Mouse (Mus musculus): ENCODE data around the gene Slit3.

The Slit3 gene

GRCm38 (mm10) chr11:35365510-35365931, 244.5 kb downstream of the Slit3 start:
- no peak for DNase-seq

- no peak for DNase-seq
Observed at GRCm38 (mm10) chr11:35366611-35367010, 245.6 kb downstream of the Slit3 start.

- DNase-seq = peak; percentile 15
Observed at GRCm38 (mm10) chr11:35367248-35367647, 246.2 kb downstream of the Slit3 start.

GRCm38 (mm10) chr11:35369964-35370363, 248.9 kb downstream of the Slit3 start:
- no peak for DNase-seq

DNA sequence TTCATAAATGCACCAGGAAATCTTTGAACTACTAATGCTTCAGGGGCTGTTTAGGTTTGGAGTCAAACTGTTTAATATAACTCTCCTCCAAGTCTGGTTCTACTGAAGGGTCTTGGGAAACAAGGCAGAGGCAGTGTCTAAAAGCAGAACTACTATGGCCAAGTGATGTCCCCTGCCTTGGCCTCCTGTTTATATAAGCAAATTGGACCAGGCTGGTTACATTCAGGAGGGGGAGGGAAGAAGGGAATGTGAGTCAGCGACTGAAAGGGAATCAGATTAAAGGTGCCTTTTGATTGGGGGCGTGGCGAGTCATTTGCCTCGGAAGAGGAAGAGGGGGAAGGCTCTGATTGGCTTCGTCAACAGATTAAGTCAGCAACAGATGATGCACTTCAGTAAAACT, 249.7 kb downstream of the Slit3 start:
- DNase-seq = no peak

- DNase-seq = no peak
Observed at GRCm38 (mm10) chr11:35372410-35372809, 251.4 kb downstream of the Slit3 start.

- no peak for DNase-seq
Observed at GRCm38 (mm10) chr11:35375072-35375471, 254.0 kb downstream of the Slit3 start.

DNA sequence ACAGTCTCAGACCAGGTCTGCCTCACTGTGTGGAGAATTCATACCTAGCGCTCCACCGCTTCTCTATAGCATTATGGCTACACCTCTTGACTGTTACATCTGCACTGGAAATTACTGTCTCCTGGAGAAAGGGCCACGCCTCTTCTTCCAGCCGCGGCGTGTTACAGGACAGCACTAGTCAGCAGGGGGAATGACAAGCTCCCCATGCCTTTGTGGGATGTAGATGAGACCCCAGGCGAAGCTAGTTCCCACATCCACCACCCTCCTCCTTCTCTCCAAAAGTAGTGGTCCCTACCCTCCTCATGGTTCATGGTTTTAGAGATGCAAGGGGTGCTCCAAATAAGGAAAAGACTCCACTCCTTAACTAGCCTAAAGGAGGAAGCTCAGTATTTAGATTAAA, 257.8 kb downstream of the Slit3 start:
- DNase-seq = no peak

DNA sequence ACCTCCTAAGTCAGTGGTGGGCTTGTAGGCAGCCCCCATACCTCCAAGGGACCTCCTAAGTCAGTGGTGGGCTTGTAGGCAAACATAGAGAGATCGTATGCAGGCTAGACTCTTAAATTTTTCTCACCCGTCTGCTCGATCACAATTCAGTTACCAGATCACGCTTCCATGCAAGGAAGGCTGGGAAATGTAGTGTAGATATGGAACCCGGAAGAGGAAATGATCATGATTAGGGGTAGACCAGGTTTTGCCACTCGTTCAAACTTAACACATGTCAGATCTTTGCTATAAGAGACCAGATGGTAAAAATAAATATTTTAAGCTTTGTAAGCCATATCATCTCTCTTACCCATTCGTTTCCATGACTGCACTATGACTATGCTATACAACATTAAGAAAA, 258.4 kb downstream of the Slit3 start:
- DNase-seq = no peak

GRCm38 (mm10) chr11:35380766-35381165, 259.7 kb downstream of the Slit3 start:
- no peak for DNase-seq

DNA sequence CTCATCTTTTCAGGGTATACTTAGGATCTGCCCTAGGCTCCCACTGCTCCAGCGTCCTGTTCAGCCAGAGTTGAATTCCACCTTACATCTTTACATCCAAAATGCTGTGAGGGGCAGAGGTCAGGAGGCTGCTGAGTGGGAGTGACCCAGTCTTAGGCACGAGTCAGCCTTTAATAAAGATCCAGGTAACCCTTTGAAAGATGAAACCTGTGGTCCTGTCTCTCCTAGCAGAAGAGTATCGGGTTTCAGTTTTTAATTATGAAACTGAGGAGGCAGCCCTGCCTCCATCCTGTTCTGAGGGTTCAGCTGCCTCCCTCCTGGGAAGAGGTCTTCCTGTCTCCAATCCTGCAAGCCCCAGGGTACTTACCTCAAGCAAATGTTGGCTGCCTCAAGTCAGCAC, 264.4 kb downstream of the Slit3 start:
- no peak for DNase-seq

- no peak for DNase-seq
Observed at GRCm38 (mm10) chr11:35387826-35388225, 266.8 kb downstream of the Slit3 start.

DNA sequence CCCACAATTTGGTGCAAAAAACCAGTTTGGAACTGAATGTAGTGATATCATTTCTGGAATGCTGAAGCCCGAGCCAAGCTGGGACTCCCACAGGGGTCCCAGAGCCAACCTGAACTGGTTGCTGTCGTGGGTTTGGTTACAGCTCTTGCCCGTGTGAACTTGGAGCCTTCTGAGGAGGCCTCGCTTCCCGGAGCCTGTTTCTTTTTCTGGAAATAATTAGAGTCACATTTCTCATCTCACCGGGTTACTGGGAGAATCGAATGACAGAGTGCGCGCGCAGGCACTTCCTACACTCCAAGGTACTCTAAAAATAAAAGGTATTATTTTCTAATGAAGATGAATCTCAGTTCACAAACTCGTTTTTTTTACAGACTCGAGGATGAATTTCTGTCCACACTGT, 267.4 kb downstream of the Slit3 start:
- DNase-seq = no peak

- DNase-seq = no peak
Observed at GRCm38 (mm10) chr11:35389341-35389740, 268.3 kb downstream of the Slit3 start.

DNA sequence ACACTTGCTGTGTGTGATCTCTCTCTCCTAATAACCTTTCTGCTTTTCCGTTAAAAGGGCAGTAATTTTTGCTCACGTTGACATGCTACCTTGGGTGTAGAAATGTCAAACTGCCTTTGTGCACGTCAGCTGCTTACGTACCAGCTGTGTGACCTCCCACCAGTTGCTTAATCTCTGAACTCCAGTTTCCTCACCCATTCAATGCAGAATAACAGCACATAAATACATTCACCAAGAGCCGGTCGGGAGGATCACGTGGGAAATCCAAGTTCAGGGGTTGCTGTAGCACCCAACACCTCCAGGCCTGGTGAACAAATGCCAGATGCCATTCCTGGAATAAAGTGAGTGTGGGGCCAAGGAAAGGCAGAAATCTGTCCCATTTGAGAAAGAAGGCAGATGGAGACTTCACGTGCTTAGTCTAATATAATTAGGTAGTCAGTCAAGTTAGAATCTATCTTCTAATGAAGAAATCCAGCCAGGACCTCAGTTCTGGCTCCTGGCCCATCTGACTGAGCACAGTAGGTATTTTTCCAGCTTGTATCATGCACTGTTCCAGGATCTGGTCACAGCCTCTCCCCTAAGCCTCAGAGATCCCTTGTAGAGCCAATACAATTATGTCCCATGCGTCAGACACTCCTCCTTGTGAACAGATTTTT, 268.9 kb downstream of the Slit3 start:
- no peak for DNase-seq

GRCm38 (mm10) chr11:35393815-35394214, 272.8 kb downstream of the Slit3 start:
- no peak for DNase-seq

- no peak for DNase-seq
Observed at GRCm38 (mm10) chr11:35395376-35395775, 274.4 kb downstream of the Slit3 start.

GRCm38 (mm10) chr11:35398353-35398752, 277.3 kb downstream of the Slit3 start:
- no peak for DNase-seq

- no peak for DNase-seq
Observed at GRCm38 (mm10) chr11:35403516-35403915, 282.5 kb downstream of the Slit3 start.

- no peak for DNase-seq
Observed at GRCm38 (mm10) chr11:35406045-35406444, 285.0 kb downstream of the Slit3 start.

GRCm38 (mm10) chr11:35406522-35406921, 285.5 kb downstream of the Slit3 start:
- DNase-seq = no peak

GRCm38 (mm10) chr11:35407341-35408154, 286.5 kb downstream of the Slit3 start:
- peak; percentile 76 for DNase-seq

DNA sequence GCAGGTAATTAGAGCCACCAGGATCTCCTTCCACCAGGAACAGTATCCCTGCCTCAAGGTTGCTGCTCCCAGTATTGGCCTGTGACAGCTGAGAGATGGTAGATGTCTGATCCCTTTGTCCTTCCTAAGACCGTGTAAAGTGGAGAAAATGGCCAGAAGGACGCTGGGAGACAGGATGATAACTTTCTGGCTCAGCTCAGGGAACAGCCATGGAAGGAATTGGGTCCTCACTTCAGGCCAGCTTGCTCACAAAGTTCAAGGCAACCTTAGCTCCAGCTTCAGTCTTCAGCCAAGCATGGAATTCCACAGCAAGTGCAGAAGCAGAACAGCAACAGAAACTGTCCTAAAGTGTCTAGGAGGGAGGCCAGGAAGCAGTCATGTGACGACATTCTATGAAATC, 289.4 kb downstream of the Slit3 start:
- no peak for DNase-seq

GRCm38 (mm10) chr11:35415768-35416401, 294.9 kb downstream of the Slit3 start:
- DNase-seq = no peak
